Mouse (Mus musculus): ENCODE measurements around the gene Tcf7l1. TPM values are rescaled to one million over a fixed set of nuclear protein-coding genes. Genes with fewer than 3 reads are reported as not detected.

Gene Tcf7l1
- polyA plus RNA-seq, 1 experiment from 2014 or later = 17.5 TPM

GRCm38 (mm10) chr6:72733375-72733774 lies 55.7 kb downstream of the Tcf7l1 start:
- Histone ChIP-seq H3K4me1 (ENCODE audit: insufficient read depth, low read depth, low read length) (peaks cover 10% of the 10 kb centered on the region; the same call in 1 of the 2 replicates), H3K9ac (replicated peaks; ENCODE audit: low read depth) (no peak overlapping the region), H3K27me3 (replicated peaks; ENCODE audit: insufficient read depth, low read length) (no peaks in the 10 kb centered on the region), H3K36me3 (ENCODE audit: insufficient read depth, low read length) (no peaks in the 10 kb centered on the region), H3K27ac (ENCODE audit: low read length) (no peak overlapping the region), H3K4me3 (ENCODE audit: low read depth, low read length) (no peak overlapping the region), H3K4me2 (replicated peaks; ENCODE audit: low read depth, low read length) (no peak overlapping the region), H3K9me3 (ENCODE audit: low read length) (no peaks in the 10 kb centered on the region)
- WGBS = 86% methylated on average over 3 of the region's 3 CpGs
- DNase-seq (ENCODE audit: low spot score) = no peak
- no peak for TF ChIP-seq CTCF (IDR thresholded peaks at IDR 0.05)
- no peak for TF ChIP-seq EP300 (IDR thresholded peaks at IDR 0.05)
- no peak for ATAC-seq

- Histone ChIP-seq H3K4me1 (ENCODE audit: insufficient read depth, low read depth, low read length) (peaks cover 7% of the 10 kb centered on the region; the same call in 1 of the 2 replicates), H3K4me3 (ENCODE audit: low read depth, low read length) (no peak overlapping the region), H3K9me3 (ENCODE audit: low read length) (no peaks in the 10 kb centered on the region), H3K27me3 (replicated peaks; ENCODE audit: insufficient read depth, low read length) (no peaks in the 10 kb centered on the region), H3K4me2 (replicated peaks; ENCODE audit: low read depth, low read length) (no peak overlapping the region), H3K27ac (ENCODE audit: low read length) (no peak overlapping the region), H3K36me3 (ENCODE audit: insufficient read depth, low read length) (no peaks in the 10 kb centered on the region), H3K9ac (replicated peaks; ENCODE audit: low read depth) (no peak overlapping the region)
- DNase-seq (ENCODE audit: low spot score) = no peak
- 71% methylated on average over 4 of the region's 4 CpGs for WGBS
- TF ChIP-seq CTCF (IDR thresholded peaks at IDR 0.05) = no peak
- TF ChIP-seq EP300 (IDR thresholded peaks at IDR 0.05) = no peak
- ATAC-seq = no peak
Observed at GRCm38 (mm10) chr6:72732109-72732508, 56.9 kb downstream of the Tcf7l1 start.

- no peak for ATAC-seq
- Histone ChIP-seq H3K9ac (replicated peaks; ENCODE audit: low read depth) (no peak overlapping the region), H3K4me1 (ENCODE audit: insufficient read depth, low read depth, low read length) (peaks cover 7% of the 10 kb centered on the region; the same call in 1 of the 2 replicates)
Observed at GRCm38 (mm10) chr6:72730560-72730849, 58.5 kb downstream of the Tcf7l1 start.

GRCm38 (mm10) chr6:72729831-72730559 lies 59.1 kb downstream of the Tcf7l1 start:
- no peak overlapping the region for H3K9ac ChIP-seq (replicated peaks; ENCODE audit: low read depth)
- H3K4me3 ChIP-seq (ENCODE audit: low read depth, low read length) = no peak overlapping the region
- 55% methylated on average over 14 of the region's 14 CpGs for WGBS
- ATAC-seq = peak; percentile 74
- H3K4me2 ChIP-seq (replicated peaks; ENCODE audit: low read depth, low read length) = no peak overlapping the region; the same call in 1 of the 2 replicates
- H3K27ac ChIP-seq (ENCODE audit: low read length) = no peak overlapping the region
- H3K27me3 ChIP-seq (replicated peaks; ENCODE audit: insufficient read depth, low read length) = no peaks in the 10 kb centered on the region
- TF ChIP-seq EP300 (IDR thresholded peaks at IDR 0.05) (0 out of 2 replicates have a peak, but pooled peaks have one; percentile 27), CTCF (IDR thresholded peaks at IDR 0.05) (no peak)
- H3K4me1 ChIP-seq (ENCODE audit: insufficient read depth, low read depth, low read length) = peaks cover 2% of the 10 kb centered on the region; the same call in 1 of the 2 replicates
- peak; percentile 57 for DNase-seq (ENCODE audit: low spot score)
- H3K36me3 ChIP-seq (ENCODE audit: insufficient read depth, low read length) = no peaks in the 10 kb centered on the region
- H3K9me3 ChIP-seq (ENCODE audit: low read length) = no peaks in the 10 kb centered on the region

More at GRCm38 (mm10) chr6:72730560-72730849, 58.5 kb downstream of the Tcf7l1 start:
- H3K27me3 ChIP-seq (replicated peaks; ENCODE audit: insufficient read depth, low read length) = no peaks in the 10 kb centered on the region
- H3K4me2 ChIP-seq (replicated peaks; ENCODE audit: low read depth, low read length) = no peak overlapping the region
- 74% methylated on average over 8 of the region's 8 CpGs for WGBS
- no peak overlapping the region for H3K27ac ChIP-seq (ENCODE audit: low read length)
- H3K36me3 ChIP-seq (ENCODE audit: insufficient read depth, low read length) = no peaks in the 10 kb centered on the region
- no peaks in the 10 kb centered on the region for H3K9me3 ChIP-seq (ENCODE audit: low read length)
- no peak for DNase-seq (ENCODE audit: low spot score)
- no peak overlapping the region for H3K4me3 ChIP-seq (ENCODE audit: low read depth, low read length)
- TF ChIP-seq EP300 (IDR thresholded peaks at IDR 0.05) = no peak
- TF ChIP-seq CTCF (IDR thresholded peaks at IDR 0.05) = no peak

- no peak for ATAC-seq
- H3K9me3 ChIP-seq (ENCODE audit: low read length) = no peaks in the 10 kb centered on the region
- TF ChIP-seq EP300 (IDR thresholded peaks at IDR 0.05) (no peak), CTCF (IDR thresholded peaks at IDR 0.05) (no peak)
- no peaks in the 10 kb centered on the region for H3K36me3 ChIP-seq (ENCODE audit: insufficient read depth, low read length)
- H3K27me3 ChIP-seq (replicated peaks; ENCODE audit: insufficient read depth, low read length) = no peaks in the 10 kb centered on the region
- no peak overlapping the region for H3K4me3 ChIP-seq (ENCODE audit: low read depth, low read length)
- H3K9ac ChIP-seq (replicated peaks; ENCODE audit: low read depth) = no peak overlapping the region
- H3K4me2 ChIP-seq (replicated peaks; ENCODE audit: low read depth, low read length) = no peak overlapping the region
- H3K4me1 ChIP-seq (ENCODE audit: insufficient read depth, low read depth, low read length) = 0 out of 2 replicates have a peak, but pooled peaks cover 6% of the 10 kb centered on the region
- WGBS = 51% methylated on average over 6 of the region's 6 CpGs
- H3K27ac ChIP-seq (ENCODE audit: low read length) = no peak overlapping the region
- no peak for DNase-seq (ENCODE audit: low spot score)
Observed at GRCm38 (mm10) chr6:72727826-72728225, 61.2 kb downstream of the Tcf7l1 start.

- H3K4me2 ChIP-seq (replicated peaks; ENCODE audit: low read depth, low read length) = no peak overlapping the region
- no peaks in the 10 kb centered on the region for H3K36me3 ChIP-seq (ENCODE audit: insufficient read depth, low read length)
- H3K4me1 ChIP-seq (ENCODE audit: insufficient read depth, low read depth, low read length) = 0 out of 2 replicates have a peak, but pooled peaks cover 6% of the 10 kb centered on the region
- H3K4me3 ChIP-seq (ENCODE audit: low read depth, low read length) = no peak overlapping the region
- DNase-seq (ENCODE audit: low spot score) = no peak
- H3K27me3 ChIP-seq (replicated peaks; ENCODE audit: insufficient read depth, low read length) = no peaks in the 10 kb centered on the region
- H3K9me3 ChIP-seq (ENCODE audit: low read length) = no peaks in the 10 kb centered on the region
- 34% methylated on average over 8 of the region's 8 CpGs for WGBS
- TF ChIP-seq EP300 (IDR thresholded peaks at IDR 0.05) = no peak
- TF ChIP-seq CTCF (IDR thresholded peaks at IDR 0.05) = no peak
- H3K27ac ChIP-seq (ENCODE audit: low read length) = no peak overlapping the region
- peak; percentile 50; the same call in 1 of the 2 replicates for ATAC-seq
- H3K9ac ChIP-seq (replicated peaks; ENCODE audit: low read depth) = no peak overlapping the region
Observed at GRCm38 (mm10) chr6:72724494-72725180, 64.4 kb downstream of the Tcf7l1 start.
